Mouse (Mus musculus) olfactory bulb, adult 2 months (tissue): ENCODE measurements around the gene Slc35f6. TPM values are rescaled to one million over a fixed set of nuclear protein-coding genes. Genes with fewer than 3 reads are reported as not detected.

ENCODE experiments used
- H3K27ac ChIP-seq: fragments of 200-500 bp; 2 replicates; pipeline ENCODE4 v1.5.1; 2012; ENCODE audit warnings: low read depth, low read length; ENCODE audit not compliant: insufficient read depth
- H3K4me1 ChIP-seq: fragments of 200-500 bp; 2 replicates; pipeline ENCODE4 v1.6.1; 2012; ENCODE audit warnings: low read length; ENCODE audit not compliant: control insufficient read depth, insufficient read depth
- H3K4me3 ChIP-seq: fragments of 200-500 bp; 2 replicates; pipeline ENCODE4 v1.5.1; 2012; ENCODE audit warnings: mild to moderate bottlenecking, low read depth, low read length, moderate library complexity; ENCODE audit not compliant: insufficient read depth
- CTCF ChIP-seq: fragments of 200-500 bp; IDR thresholded peaks from 2 replicates; pipeline ENCODE4 v1.5.1; 2012; ENCODE audit warnings: low read depth, mild to moderate bottlenecking, low read length, moderate library complexity; ENCODE audit not compliant: insufficient read depth
- POLR2A ChIP-seq: fragments of 200-500 bp; IDR thresholded peaks from 2 replicates; pipeline ENCODE4 v1.6.1; 2012; ENCODE audit warnings: mild to moderate bottlenecking, low read depth, low read length, moderate library complexity; ENCODE audit not compliant: insufficient read depth
- WGBS: fragments of 180-500 bp; shearing (Covaris S2); methylation state at CpG from one replicate; pipeline ENCODE4 v1.1.7; 2018; 5-methylcytosine and 5-hydroxymethylcytosine counted together
- polyA plus RNA-seq: library from polyadenylated mRNA; stranded (reverse); fragments of >200 nt; gene quantifications from 2 replicates; pipeline ENCODE4 v1.2.4, GENCODE M21; 2012; ENCODE audit warnings: low replicate concordance; ENCODE audit not compliant: missing spikeins, insufficient read depth, insufficient read length

The Slc35f6 gene
- polyA plus RNA-seq: not detected in 2 replicates

DNA sequence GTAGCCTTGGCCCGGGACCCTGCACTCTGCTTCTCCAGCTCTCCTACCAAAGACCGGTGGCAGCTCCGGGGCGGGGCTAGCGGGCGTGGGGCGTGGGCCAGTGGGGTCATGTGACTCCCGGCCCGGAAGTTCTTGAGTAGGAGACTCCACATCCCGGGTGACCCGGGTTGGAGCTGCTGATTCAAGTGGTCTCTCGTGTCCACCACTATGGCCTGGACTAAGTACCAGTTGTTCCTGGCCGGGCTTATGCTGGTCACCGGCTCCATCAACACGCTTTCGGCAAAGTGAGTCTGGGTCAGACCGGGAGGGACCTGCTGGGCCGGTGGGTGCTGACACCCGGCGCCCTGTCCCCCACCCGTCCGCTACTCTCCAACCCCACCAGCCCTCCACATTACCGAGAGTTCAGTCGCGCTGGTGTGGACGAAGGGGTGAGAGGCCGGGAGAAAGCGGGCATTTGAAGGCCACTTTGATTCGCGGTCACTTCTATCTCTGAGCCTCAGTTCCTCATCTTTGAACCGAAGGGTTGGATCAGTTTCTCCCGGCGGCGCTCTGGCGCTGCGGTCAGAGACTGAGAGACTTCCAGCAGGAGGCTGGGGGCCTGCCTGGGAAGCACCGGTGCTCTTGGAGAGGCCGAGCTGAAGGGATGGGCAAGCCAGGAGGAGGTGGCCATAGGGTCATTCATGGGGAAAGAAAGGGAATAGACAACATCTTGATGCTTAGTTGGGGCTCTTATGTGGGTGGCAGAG lies at the start of gene Slc35f6:
TSS of gene Slc35f6 (plus strand) at position 119 of the 746 bp plus-strand sequence.
- Histone ChIP-seq H3K4me3 (peak within 1 kb of the TSS; percentile 70), H3K4me1 (peaks cover 32% of the 10 kb centered on the region), H3K27ac (peak within 1 kb of the TSS; percentile 35)
- under 1% methylated on average over 38 of the region's 38 CpGs for WGBS
- TF ChIP-seq POLR2A (peak; percentile 52; the same call in 1 of the 2 replicates), CTCF (no peak)

DNA sequence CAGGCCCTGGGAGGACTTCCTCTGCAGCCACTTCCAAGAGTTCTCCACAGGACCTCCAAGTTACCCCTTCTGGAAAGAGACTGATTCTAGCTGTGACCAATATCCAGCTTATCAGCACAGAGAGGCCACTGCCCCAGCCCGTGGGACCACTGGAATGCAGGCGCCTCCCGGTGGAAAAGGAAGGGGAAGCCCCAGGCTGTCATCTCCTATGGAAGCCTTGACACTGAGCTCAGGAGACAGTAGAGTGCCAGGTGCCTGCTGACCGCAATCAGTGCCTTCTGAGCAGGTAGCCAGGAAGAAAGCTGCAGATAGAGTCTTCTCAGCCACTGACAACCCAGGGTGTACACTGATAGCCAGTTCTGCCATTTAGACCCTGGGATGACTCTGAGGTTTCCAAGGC lies 46.3 kb upstream of the Slc35f6 start:
- no peak overlapping the region for H3K4me3 ChIP-seq

DNA sequence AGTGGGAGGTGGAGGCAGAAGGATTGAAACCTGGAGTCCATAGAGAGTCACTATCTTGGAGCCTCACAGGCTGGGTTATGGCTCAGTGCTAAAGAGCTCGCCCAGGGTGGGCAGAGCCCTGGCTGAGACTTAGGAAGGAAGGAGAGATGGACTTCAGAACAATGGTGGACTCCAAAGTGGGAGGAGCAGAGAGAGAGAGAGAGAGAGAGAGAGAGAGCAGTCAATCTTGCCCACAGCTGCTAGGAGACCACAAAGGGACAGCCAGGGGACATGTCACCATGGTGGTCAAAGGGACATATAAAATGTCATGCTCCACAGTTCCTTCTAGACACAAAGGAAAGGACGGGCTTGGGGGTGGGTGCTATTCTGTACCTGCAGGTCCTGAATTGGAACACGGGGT lies 44.5 kb upstream of the Slc35f6 start:
- WGBS: 83% methylated on average over 3 of the region's 3 CpGs
- Histone ChIP-seq H3K4me1 (peaks cover 43% of the 10 kb centered on the region), H3K27ac (peak overlapping the region; percentile 7; the same call in 1 of the 2 replicates)

More for the DNA sequence above, 46.3 kb upstream of the Slc35f6 start:
- Histone ChIP-seq H3K4me1 (peaks cover 40% of the 10 kb centered on the region), H3K27ac (no peak overlapping the region)
- TF ChIP-seq POLR2A (no peak), CTCF (no peak)
- 63% methylated on average over 4 of the region's 4 CpGs for WGBS

DNA sequence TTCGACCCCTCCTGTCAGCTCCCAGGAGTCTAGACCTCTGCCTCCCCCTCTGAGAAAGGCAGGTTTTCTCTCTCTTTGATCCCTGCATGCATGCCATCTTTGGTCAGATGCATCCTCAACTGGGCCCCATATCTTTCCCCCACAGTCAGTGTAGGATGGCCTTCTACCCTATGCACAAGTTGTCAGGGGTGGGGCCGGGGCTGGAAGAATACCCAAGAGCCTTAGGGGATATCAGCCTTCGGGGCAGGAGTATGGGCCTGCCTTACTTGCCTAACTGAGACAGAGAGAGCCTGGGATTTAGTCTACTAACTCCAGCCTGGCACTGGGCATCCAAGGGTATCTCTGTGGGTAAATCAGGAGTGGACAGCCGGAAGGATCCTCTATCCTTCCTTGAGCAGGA lies 43.8 kb upstream of the Slc35f6 start:
- TF ChIP-seq CTCF (no peak), POLR2A (no peak)
- 86% methylated on average over 4 of the region's 4 CpGs for WGBS
- Histone ChIP-seq H3K4me1 (peaks cover 40% of the 10 kb centered on the region), H3K4me3 (no peak overlapping the region), H3K27ac (peak overlapping the region; percentile 74)

More for the DNA sequence above, 44.5 kb upstream of the Slc35f6 start:
- TF ChIP-seq CTCF: no peak
- TF ChIP-seq POLR2A: no peak
- no peak overlapping the region for H3K4me3 ChIP-seq

DNA sequence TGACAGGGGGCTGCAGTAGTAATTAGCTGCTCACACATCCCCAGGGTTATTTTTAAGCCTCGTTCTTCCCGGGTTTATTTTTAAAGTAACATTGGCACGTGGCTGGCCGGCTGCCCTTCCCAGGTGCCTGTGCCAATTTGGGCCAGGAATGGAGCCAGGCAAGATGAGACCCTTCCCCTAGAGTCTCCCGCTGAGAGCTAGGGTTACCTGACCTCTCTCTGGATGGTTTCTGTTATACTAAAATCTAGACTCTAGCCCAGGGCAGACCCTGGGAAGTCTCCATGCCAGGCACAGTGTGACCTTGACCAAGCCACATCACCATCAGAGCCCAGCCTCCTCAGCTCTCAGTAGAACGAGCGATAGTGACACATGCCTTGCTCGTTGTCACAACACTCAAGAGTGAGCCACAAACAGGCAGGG lies 43.0 kb upstream of the Slc35f6 start:
- no peak for TF ChIP-seq POLR2A
- no peak for TF ChIP-seq CTCF
- no peak overlapping the region for H3K4me3 ChIP-seq
- H3K4me1 ChIP-seq: peaks cover 40% of the 10 kb centered on the region
- WGBS: 36% methylated on average over 8 of the region's 8 CpGs
- H3K27ac ChIP-seq: peak overlapping the region; percentile 74

DNA sequence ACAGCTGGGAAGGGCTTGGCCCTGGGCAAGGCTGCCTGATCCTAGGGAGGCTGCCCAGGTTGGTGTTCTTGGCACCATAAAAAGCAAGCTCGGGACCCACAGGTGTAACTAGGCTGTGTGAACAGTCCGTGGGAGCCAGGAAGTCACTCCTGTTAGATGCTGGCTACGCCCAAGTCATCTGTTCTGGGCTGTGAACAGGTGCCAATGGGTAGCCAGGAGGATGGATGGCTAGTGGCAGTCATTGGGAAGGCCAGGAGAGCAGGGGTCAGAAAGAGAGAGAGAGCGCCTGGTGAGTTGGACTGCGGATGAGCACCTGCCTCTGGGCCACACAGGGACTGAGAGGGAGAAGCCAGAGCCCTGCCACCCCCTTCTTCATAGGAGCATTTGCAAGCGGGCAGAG lies 42.1 kb upstream of the Slc35f6 start:
- no peak for TF ChIP-seq CTCF
- TF ChIP-seq POLR2A: no peak
- peaks cover 44% of the 10 kb centered on the region for H3K4me1 ChIP-seq
- H3K27ac ChIP-seq: 0 out of 2 replicates have a peak overlapping the region, but pooled peaks have one; percentile 74
- 91% methylated on average over 6 of the region's 6 CpGs for WGBS
- no peak overlapping the region for H3K4me3 ChIP-seq

DNA sequence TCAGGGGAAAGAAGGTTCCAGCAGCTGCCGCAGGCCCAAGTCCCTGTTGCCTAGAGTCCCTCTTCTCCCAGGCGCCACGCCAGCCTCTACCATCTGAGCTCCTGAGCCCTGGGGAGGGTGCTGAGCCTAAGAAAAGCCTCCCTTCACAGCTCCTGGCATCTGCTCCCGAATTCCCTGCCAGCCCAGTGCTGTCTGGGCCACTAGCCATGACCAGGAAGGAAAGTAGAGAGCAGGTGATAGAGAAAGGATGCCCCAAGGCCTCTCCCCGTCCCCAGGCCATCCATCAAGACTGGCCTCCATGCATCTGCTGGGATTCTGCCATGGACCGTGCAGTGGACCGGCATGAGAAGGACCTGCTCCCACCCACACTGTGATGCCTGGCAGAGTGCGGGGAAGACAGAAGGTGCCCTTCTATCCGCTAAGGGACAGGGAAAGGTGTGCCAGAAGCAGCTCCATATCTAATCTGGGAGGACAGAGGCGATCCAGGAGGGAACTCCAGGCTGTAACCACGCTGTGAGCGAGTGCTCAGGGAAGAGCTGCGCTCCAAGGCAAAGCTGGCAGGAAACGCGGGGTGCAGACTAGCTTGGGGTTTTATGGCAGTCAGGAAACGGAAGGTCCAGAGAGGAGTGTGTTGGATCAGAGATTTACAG lies 41.2 kb upstream of the Slc35f6 start:
- peaks cover 47% of the 10 kb centered on the region for H3K4me1 ChIP-seq
- peak overlapping the region; percentile 74; the same call in 1 of the 2 replicates for H3K27ac ChIP-seq
- H3K4me3 ChIP-seq: no peak overlapping the region
- 58% methylated on average over 16 of the region's 16 CpGs for WGBS
- no peak for TF ChIP-seq CTCF
- no peak for TF ChIP-seq POLR2A

DNA sequence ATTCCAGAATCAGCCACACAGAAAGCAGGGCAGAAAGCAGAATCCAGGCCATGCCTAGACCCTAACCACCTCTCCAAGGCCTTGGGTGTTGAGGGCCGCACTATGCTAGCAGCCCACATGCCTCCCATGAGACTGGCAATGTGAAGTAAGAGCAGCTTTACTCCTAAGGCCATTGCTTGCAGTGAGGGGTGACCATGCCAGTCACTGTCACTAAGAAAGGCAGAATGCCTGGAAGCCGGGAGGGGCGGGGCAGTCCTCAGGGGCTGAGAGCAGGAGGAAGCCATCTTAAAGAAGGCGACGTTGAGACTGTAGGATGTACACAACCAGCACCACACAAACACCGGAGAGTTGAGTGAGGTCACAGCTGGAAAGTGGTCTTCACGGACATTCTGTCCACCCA lies 38.6 kb upstream of the Slc35f6 start:
- TF ChIP-seq POLR2A (no peak), CTCF (no peak)
- Histone ChIP-seq H3K4me1 (peaks cover 39% of the 10 kb centered on the region), H3K4me3 (no peak overlapping the region), H3K27ac (no peak overlapping the region)
- WGBS: 90% methylated on average over 7 of the region's 7 CpGs
